Mouse (Mus musculus) limb, embryonic 11.5 days (tissue): ENCODE measurements around the gene Arhgef39. TPM values are rescaled to one million over a fixed set of nuclear protein-coding genes. Genes with fewer than 3 reads are reported as not detected.
"Not testable (repeated sequence)": the region's sequence is repeated elsewhere in the genome, so short reads cannot be mapped to it uniquely, and the experiment has no call there.

Experiments used
- ATAC-seq: fragments of 200-750 bp; cut with Nextera tagmentation; 2 replicates; pipeline ENCODE4 v1.8.0; 2017; ENCODE audit warnings: low read depth; ENCODE audit not compliant: insufficient number of reproducible peaks, low FRiP score, low TSS enrichment
- DNase-seq: peaks from one replicate; pipeline ENCODE4 v3.0.0-alpha.2; 2015; ENCODE audit warnings: low spot score
- H3K27ac ChIP-seq: fragments of 300-500 bp; sonication (generic); replicated peaks from 2 replicates; pipeline ENCODE4 v1.5.1; 2014; ENCODE audit warnings: low read depth, mild to moderate bottlenecking, low read length
- H3K27me3 ChIP-seq: fragments of 300-500 bp; sonication (generic); 2 replicates; pipeline ENCODE4 v1.6.1; 2014; ENCODE audit warnings: mild to moderate bottlenecking, low read length, mixed read lengths; ENCODE audit not compliant: control insufficient read depth, insufficient read depth
- H3K36me3 ChIP-seq: fragments of 300-500 bp; sonication (generic); 2 replicates; pipeline ENCODE4 v1.6.1; 2014; ENCODE audit warnings: mild to moderate bottlenecking, low read length, moderate library complexity, mixed read lengths; ENCODE audit not compliant: control insufficient read depth, insufficient read depth
- H3K4me1 ChIP-seq: fragments of 300-500 bp; sonication (generic); 2 replicates; pipeline ENCODE4 v1.6.1; 2014; ENCODE audit warnings: low read length, mixed read lengths; ENCODE audit not compliant: control insufficient read depth, insufficient read depth
- H3K4me2 ChIP-seq: fragments of 300-500 bp; sonication (generic); 2 replicates; pipeline ENCODE4 v1.6.1; 2014; ENCODE audit warnings: low read depth, mild to moderate bottlenecking, moderate library complexity; ENCODE audit not compliant: severe bottlenecking
- H3K4me3 ChIP-seq: fragments of 300-500 bp; sonication (generic); 2 replicates; pipeline ENCODE4 v1.5.1; 2014; ENCODE audit warnings: low read depth, low read length
- H3K9ac ChIP-seq: fragments of 300-500 bp; sonication (generic); 2 replicates; pipeline ENCODE4 v1.6.1; 2014; ENCODE audit warnings: mild to moderate bottlenecking, low read length
- H3K9me3 ChIP-seq: fragments of 300-500 bp; sonication (generic); 2 replicates; pipeline ENCODE4 v1.6.1; 2016; ENCODE audit warnings: low read length; ENCODE audit not compliant: control insufficient read depth
- WGBS: fragments of 180-500 bp; shearing (Covaris S2); extraction: QIAGEN DNeasy Blood & Tissue Kit; methylation state at CpG from one replicate; pipeline ENCODE4 v1.1.7; 2014; 5-methylcytosine and 5-hydroxymethylcytosine counted together
- polyA plus RNA-seq: library from polyadenylated mRNA; unstranded; fragments of >200 nt; fragmentation: Nextera tagmentation; extraction: Ambion mirVana; gene quantifications from 2 replicates; pipeline ENCODE4 v1.2.1, GENCODE M21; 2014

Gene Arhgef39
- polyA plus RNA-seq, 1 experiment from 2014 or later: 45.6 TPM

DNA sequence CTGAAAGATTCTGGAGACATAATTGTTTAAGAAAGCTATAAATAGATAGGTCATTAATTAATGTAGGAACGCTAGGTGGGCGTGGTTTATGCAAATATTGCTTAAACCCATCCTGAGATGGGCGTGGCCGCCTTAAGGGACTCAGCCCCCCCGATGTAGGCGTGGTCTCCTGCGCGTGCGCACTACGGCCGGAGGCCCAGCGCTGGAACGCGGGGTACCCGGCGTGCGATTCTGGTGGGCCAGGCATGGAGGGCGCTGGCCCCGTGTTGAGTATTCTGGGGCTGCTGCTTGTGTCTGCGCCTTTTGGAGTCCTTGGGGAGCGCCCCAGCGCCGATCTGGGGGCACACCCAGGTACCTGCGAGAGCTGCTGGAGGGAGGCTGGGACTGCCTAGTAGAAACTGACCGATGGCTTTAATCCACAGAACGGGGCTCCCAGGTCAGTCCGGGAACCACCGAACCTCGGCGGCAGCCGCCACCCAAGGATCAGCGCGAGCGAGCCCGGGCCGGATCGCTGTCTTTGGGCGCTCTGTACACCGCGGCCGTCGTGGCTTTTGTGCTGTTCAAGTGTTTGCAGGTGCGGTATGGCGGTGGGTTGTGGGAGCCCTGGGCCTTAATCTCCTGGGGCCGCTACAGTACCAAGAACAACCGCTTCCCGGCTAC is 6.2 kb downstream of the Arhgef39 start:
- WGBS: under 1% methylated on average over 47 of the region's 47 CpGs
- peak overlapping the region; percentile 71 for H3K4me3 ChIP-seq
- no peaks in the 10 kb centered on the region for H3K9me3 ChIP-seq
- H3K36me3 ChIP-seq: peaks cover 7% of the 10 kb centered on the region; the same call in 1 of the 2 replicates
- H3K9ac ChIP-seq: peak overlapping the region; percentile 85
- no peaks in the 10 kb centered on the region for H3K27me3 ChIP-seq
- peak overlapping the region; percentile 82 for H3K27ac ChIP-seq
- ATAC-seq: peak; percentile 83
- peaks cover 12% of the 10 kb centered on the region for H3K4me1 ChIP-seq
- DNase-seq: peak; percentile 98
- peak overlapping the region; percentile 65 for H3K4me2 ChIP-seq

DNA sequence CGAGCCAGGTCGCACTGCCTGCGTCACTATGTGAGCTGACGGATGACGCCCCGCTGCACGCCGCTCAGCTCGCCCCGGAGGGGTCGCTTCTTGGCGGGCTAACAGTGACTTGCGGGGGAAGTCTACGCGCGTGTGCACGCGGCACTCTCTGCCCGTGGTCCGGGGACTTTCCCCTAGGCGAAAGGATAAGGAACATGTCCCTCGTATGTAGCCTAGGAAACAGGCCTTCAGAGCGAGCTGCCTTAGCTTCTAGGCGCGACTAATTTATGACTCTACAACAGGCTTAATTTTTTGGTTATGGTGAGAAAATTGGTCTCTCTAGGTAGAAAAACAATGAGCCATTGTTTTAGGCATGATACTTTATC is 6.7 kb downstream of the Arhgef39 start, which contains the start of gene Ccdc107:
Gene Ccdc107, plus strand, starts transcription at position 80 of the 365 bp plus-strand sequence.
- H3K36me3 ChIP-seq: peaks cover 7% of the 10 kb centered on the region; the same call in 1 of the 2 replicates
- ATAC-seq: peak; percentile 95
- H3K27me3 ChIP-seq: no peaks in the 10 kb centered on the region
- peaks cover 8% of the 10 kb centered on the region; the same call in 1 of the 2 replicates for H3K4me1 ChIP-seq
- H3K27ac ChIP-seq: peak within 1 kb of the TSS; percentile 82
- H3K4me2 ChIP-seq: peak within 1 kb of the TSS; percentile 65
- DNase-seq: peak; percentile 90
- H3K9ac ChIP-seq: peak within 1 kb of the TSS; percentile 85
- H3K4me3 ChIP-seq: peak within 1 kb of the TSS; percentile 71
- no peaks in the 10 kb centered on the region for H3K9me3 ChIP-seq
- WGBS: 0% methylated on average over 25 of the region's 25 CpGs

DNA sequence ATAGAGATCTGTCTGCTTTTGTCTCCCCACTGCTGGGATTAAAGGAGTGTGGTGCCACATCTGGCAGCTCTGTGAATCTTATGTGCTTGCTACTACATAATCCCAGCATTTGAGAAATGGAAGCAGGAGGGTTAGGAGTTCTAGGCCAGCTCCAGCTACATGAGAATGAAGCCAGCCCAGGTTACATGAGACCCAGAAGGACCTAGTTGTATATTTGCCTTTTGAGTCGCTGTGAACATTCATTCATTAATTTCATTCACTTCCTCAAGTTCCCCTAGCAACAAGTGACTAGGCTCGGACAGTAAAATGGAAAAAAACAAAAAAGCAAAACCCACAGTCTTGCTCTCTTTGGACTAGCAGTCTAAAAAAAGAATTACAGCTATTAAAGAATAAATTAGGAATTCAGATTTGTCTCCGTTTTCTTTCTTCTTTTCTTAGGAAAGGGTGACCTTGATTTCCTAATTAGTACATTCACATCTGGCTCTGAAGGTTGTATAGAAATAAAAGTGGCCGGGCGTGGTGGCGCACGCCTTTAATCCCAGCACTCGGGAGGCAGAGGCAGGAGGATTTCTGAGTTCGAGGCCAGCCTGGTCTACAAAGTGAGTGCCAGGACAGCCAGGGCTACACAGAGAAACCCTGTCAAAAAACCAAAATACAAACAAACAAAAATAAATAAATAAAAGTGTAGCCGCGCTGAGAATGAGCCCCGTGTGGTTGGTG is 7.2 kb downstream of the Arhgef39 start:
- H3K9me3 ChIP-seq: no peaks in the 10 kb centered on the region
- no peak for ATAC-seq
- H3K4me2 ChIP-seq: peak overlapping the region; percentile 4; the same call in 1 of the 2 replicates

DNA sequence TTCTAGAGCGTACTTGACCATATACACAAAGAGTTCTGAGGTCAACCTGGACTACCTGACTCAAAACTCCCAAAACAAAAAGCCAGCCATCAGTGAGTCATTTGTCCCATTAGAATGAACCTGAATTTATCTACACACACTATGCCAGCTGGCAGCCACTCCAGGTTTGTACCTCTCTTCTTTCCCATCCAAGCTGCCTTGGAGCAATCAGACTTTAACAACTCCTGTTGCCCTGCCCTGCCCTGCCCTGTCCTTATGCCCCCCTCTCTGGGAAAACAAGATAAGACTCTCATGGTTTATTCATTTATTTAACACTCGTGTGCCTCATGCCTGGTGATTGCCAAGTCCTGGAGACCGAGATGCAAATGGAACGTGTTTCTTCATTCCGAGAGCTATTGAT is 8.7 kb downstream of the Arhgef39 start:
- WGBS: 91% methylated on average over 5 of the region's 5 CpGs
- no peaks in the 10 kb centered on the region for H3K9me3 ChIP-seq
- H3K36me3 ChIP-seq: 0 out of 2 replicates have a peak, but pooled peaks cover 1% of the 10 kb centered on the region
- H3K4me3 ChIP-seq: no peak overlapping the region
- DNase-seq (no peak), ATAC-seq (no peak)
- H3K27me3 ChIP-seq: no peaks in the 10 kb centered on the region
- H3K4me1 ChIP-seq: peaks cover 7% of the 10 kb centered on the region; the same call in 1 of the 2 replicates
- H3K9ac ChIP-seq: no peak overlapping the region
- no peak overlapping the region for H3K4me2 ChIP-seq
- no peak overlapping the region for H3K27ac ChIP-seq

More for the DNA sequence above, 7.2 kb downstream of the Arhgef39 start:
- H3K27ac ChIP-seq: no peak overlapping the region
- 49% methylated on average over 12 of the region's 12 CpGs for WGBS
- H3K27me3 ChIP-seq: no peaks in the 10 kb centered on the region
- DNase-seq: no peak
- H3K36me3 ChIP-seq: peaks cover 7% of the 10 kb centered on the region; the same call in 1 of the 2 replicates
- no peak overlapping the region for H3K9ac ChIP-seq
- H3K4me3 ChIP-seq: peak overlapping the region; percentile 10; the same call in 1 of the 2 replicates
- H3K4me1 ChIP-seq: peaks cover 7% of the 10 kb centered on the region; the same call in 1 of the 2 replicates

DNA sequence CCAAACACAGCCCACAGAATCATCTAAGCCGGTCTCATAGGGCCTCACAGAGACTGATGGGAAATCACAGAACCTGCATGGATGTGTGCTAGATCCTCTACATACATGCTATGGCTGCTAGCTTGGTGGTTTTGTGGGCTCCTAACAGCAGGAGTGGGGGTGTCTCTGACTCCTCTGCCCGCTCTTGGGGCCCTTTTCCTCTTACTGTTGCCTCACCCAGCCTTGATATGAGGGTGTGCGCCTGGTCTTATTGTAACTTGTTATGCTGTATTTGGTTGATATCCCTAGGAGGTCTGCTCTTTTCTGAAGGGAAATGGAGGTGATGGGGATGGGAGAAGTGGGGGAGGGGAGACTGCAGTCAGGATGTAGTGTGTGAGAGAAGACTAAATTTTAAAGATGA is 9.9 kb downstream of the Arhgef39 start:
- Histone ChIP-seq H3K27me3 (no peaks in the 10 kb centered on the region), H3K4me1 (peaks cover 7% of the 10 kb centered on the region; the same call in 1 of the 2 replicates), H3K4me3 (no peak overlapping the region), H3K4me2 (no peak overlapping the region), H3K27ac (no peak overlapping the region), H3K9me3 (no peaks in the 10 kb centered on the region), H3K36me3 (no peaks in the 10 kb centered on the region), H3K9ac (no peak overlapping the region)
- DNase-seq: no peak
- 94% methylated on average over 3 of the region's 3 CpGs for WGBS
- no peak for ATAC-seq

DNA sequence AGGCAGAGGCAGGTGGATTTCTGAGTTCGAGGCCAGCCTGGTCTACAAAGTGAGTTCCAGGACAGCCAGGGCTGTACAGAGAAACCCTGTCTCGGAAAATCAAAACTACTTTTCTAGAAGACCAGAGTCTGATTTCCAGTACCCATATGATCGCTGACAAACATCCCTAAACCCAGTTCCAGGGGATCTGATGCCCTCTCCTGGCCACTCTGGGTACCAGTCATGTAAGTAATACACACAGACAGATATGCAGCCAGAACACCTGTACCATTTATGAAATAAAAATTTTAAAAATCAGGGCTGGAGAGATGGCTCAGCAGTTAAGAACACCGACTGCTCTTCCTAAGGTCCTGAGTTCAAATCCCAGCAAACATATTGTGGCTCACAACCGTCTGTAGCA is 13.8 kb downstream of the Arhgef39 start:
- not testable (repeated sequence) for H3K4me1 ChIP-seq, H3K36me3 ChIP-seq, H3K9me3 ChIP-seq, ATAC-seq, H3K4me2 ChIP-seq, H3K9ac ChIP-seq, DNase-seq, H3K27me3 ChIP-seq, H3K4me3 ChIP-seq, H3K27ac ChIP-seq
- WGBS: 81% methylated on average over 5 of the region's 5 CpGs

DNA sequence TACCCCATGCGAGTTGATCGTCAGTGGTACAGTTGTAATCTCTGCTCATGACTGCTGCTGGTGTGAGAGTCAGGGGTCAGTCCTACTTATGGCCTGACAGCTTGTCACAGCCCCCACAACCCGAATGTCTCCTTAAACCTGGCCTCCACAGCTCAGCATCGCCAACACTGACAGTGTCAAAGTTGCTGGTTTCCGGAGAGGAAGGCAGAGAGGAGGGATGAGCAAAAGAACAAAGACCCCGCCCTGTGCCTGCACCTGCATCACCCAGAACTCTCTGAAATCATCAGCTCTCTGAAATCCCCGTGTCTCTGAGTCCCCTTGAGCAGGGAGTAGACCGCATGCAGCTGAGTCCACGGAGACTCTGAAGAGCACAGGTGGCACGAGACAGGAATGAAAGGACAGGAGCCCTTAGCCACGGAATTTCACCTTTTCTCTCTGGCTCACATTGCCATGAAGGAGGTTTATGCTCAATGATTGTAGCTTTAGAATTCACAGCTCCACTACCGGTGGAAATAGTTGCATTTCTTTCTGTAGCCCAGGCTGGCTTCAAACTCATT is 15.9 kb downstream of the Arhgef39 start, which contains the start of gene Sit1:
Gene Sit1, minus strand, starts transcription at position 200 of the 557 bp plus-strand sequence.
- no peaks in the 10 kb centered on the region for H3K27me3 ChIP-seq
- ATAC-seq (no peak), DNase-seq (no peak)
- WGBS: 61% methylated on average over 12 of the region's 12 CpGs
- no peak within 1 kb of the TSS for H3K9ac ChIP-seq
- no peaks in the 10 kb centered on the region for H3K36me3 ChIP-seq
- H3K9me3 ChIP-seq: no peaks in the 10 kb centered on the region
- no peak within 1 kb of the TSS for H3K4me3 ChIP-seq
- H3K27ac ChIP-seq: no peak within 1 kb of the TSS
- H3K4me2 ChIP-seq: no peak within 1 kb of the TSS
- H3K4me1 ChIP-seq: no peaks in the 10 kb centered on the region

DNA sequence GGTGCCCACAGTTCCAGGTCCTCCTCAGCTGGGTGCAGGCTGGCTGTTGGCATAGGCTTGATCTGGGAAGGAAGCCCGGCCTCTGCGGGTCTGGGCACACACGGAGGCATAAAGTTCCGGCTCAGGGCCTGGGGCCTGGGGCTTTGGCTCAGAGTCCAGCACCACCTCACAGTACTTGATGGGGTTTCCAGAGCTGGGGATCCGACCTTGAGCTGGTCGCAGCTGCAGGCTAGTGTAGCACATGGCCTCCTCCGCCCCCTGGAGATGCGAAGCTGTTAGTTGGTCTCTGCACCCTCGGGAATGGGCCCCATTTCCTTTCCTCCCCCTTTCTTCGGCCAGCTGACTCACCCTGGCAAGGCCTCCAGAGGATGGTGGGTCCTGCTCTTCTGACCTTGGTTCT is 16.9 kb downstream of the Arhgef39 start:
- no peaks in the 10 kb centered on the region for H3K27me3 ChIP-seq
- no peak for DNase-seq

More for the DNA sequence above, 16.9 kb downstream of the Arhgef39 start:
- WGBS: 72% methylated on average over 10 of the region's 10 CpGs
- Histone ChIP-seq H3K4me2 (no peak overlapping the region), H3K4me3 (no peak overlapping the region), H3K4me1 (no peaks in the 10 kb centered on the region), H3K27ac (no peak overlapping the region), H3K36me3 (no peaks in the 10 kb centered on the region), H3K9ac (no peak overlapping the region), H3K9me3 (no peaks in the 10 kb centered on the region)
- ATAC-seq: no peak
